Mouse (Mus musculus): ENCODE measurements around the gene Nktr.

Gene Nktr

GRCm38 (mm10) chr9:121718792-121719318 is at the start of gene Nktr:
Gene Nktr (plus strand): TSS chr9:121719169.
- peak; percentile 95 for DNase-seq (ENCODE audit: low read depth, low spot score)

- peak; percentile 47 for DNase-seq (ENCODE audit: low read depth, low spot score)
Observed at GRCm38 (mm10) chr9:121669348-121669791, 49.6 kb upstream of the Nktr start.

- peak; percentile 35 for DNase-seq (ENCODE audit: low read depth, low spot score)
Observed at GRCm38 (mm10) chr9:121671300-121671699, 47.7 kb upstream of the Nktr start.

- DNase-seq (ENCODE audit: low read depth, low spot score), result no peak
Observed at GRCm38 (mm10) chr9:121672311-121672710, 46.7 kb upstream of the Nktr start.

GRCm38 (mm10) chr9:121673716-121674115 is 45.3 kb upstream of the Nktr start:
- no peak for DNase-seq (ENCODE audit: low read depth, low spot score)

GRCm38 (mm10) chr9:121675011-121675410 is 44.0 kb upstream of the Nktr start:
- no peak for DNase-seq (ENCODE audit: low read depth, low spot score)

- no peak for DNase-seq (ENCODE audit: low read depth, low spot score)
Observed at GRCm38 (mm10) chr9:121675556-121675955, 43.4 kb upstream of the Nktr start.

GRCm38 (mm10) chr9:121677069-121677468 is 41.9 kb upstream of the Nktr start:
- no peak for DNase-seq (ENCODE audit: low read depth, low spot score)

- DNase-seq (ENCODE audit: low read depth, low spot score), result no peak
Observed at GRCm38 (mm10) chr9:121677476-121677875, 41.5 kb upstream of the Nktr start.

GRCm38 (mm10) chr9:121679549-121679948 is 39.4 kb upstream of the Nktr start:
- peak; percentile 43 for DNase-seq (ENCODE audit: low read depth, low spot score)

GRCm38 (mm10) chr9:121681191-121681590 is 37.8 kb upstream of the Nktr start:
- no peak for DNase-seq (ENCODE audit: low read depth, low spot score)

GRCm38 (mm10) chr9:121682037-121682680 is 36.8 kb upstream of the Nktr start:
- no peak for DNase-seq (ENCODE audit: low read depth, low spot score)

GRCm38 (mm10) chr9:121684702-121685101 is 34.3 kb upstream of the Nktr start:
- DNase-seq (ENCODE audit: low read depth, low spot score), result no peak

- no peak for DNase-seq (ENCODE audit: low read depth, low spot score)
Observed at GRCm38 (mm10) chr9:121690200-121690651, 28.7 kb upstream of the Nktr start.

- DNase-seq (ENCODE audit: low read depth, low spot score), result no peak
Observed at GRCm38 (mm10) chr9:121690734-121691133, 28.2 kb upstream of the Nktr start.

GRCm38 (mm10) chr9:121694736-121695135 is 24.2 kb upstream of the Nktr start:
- no peak for DNase-seq (ENCODE audit: low read depth, low spot score)

GRCm38 (mm10) chr9:121696626-121697025 is 22.3 kb upstream of the Nktr start:
- no peak for DNase-seq (ENCODE audit: low read depth, low spot score)

- DNase-seq (ENCODE audit: low read depth, low spot score), result no peak
Observed at GRCm38 (mm10) chr9:121697150-121698049, 21.6 kb upstream of the Nktr start.

GRCm38 (mm10) chr9:121704261-121704645 is 14.7 kb upstream of the Nktr start:
- DNase-seq (ENCODE audit: low read depth, low spot score), result no peak

- peak; percentile 85 for DNase-seq (ENCODE audit: low read depth, low spot score)
Observed at GRCm38 (mm10) chr9:121704646-121705625, 14.0 kb upstream of the Nktr start, which contains the start of gene Sec22c. Gene Sec22c (minus strand): TSS chr9:121705490.

GRCm38 (mm10) chr9:121706029-121706675 is 12.8 kb upstream of the Nktr start:
- DNase-seq (ENCODE audit: low read depth, low spot score), result no peak

Data from embryo, embryonic 11.5 days (tissue).